Mouse (Mus musculus): Measurements from ENCODE around the gene Tlx1. TPM values are rescaled to one million over a fixed set of nuclear protein-coding genes. Genes with fewer than 3 reads are reported as not detected.

Gene Tlx1
- polyA plus RNA-seq (2012; rRNA removed) = 0.01 TPM in 1 of 2 replicates, not detected in the other
- polyA plus RNA-seq (2014; fragmentation: Nextera tagmentation; extraction: Ambion mirVana) = not detected in 2 replicates

DNA sequence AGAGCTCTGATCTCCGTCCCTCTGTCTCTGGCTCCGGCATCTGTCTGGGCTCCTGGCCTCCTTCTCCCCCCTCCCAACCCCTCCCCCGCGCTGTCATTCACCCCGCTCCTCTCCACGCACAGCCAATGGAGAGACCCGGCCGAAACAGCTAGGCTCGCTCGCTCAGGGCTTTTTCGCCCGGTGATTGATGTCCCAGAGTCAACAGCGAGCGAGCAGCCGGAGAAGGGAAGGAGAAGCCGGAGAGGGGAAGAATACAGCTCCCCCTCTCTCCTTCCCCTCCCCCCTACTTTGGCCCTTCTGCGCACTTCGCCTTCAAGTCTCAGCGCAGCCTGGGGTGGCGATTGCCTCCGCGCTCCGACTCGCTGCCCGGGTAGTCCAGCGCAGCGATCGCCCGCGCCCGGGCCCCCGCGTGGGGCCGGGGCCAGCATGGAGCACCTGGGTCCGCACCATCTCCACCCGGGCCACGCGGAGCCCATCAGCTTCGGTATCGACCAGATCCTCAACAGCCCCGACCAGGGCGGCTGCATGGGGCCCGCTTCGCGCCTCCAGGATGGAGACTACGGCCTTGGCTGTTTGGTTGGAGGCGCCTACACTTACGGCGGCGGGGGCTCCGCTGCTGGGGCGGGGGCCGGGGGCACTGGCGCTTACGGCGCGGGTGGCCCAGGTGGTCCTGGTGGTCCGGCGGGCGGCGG is at the start of gene Tlx1:
Gene Tlx1 (plus strand): TSS at position 191 of the 692 bp plus-strand sequence.
- H3K4me2 ChIP-seq (ENCODE audit: low read depth) = no peak within 1 kb of the TSS
- DNase-seq (ENCODE audit: low read depth in 3 of 3, low spot score in 3 of 3) = no peak
- no peaks in the 10 kb centered on the region for H3K4me1 ChIP-seq (replicated peaks; ENCODE audit: control insufficient read depth in 2 of 2, insufficient read depth in 2 of 2, low read length in 1 of 2)
- H3K4me3 ChIP-seq (ENCODE audit: insufficient read depth in 1 of 2, low read depth in 2 of 2, low read length in 2 of 2) = no peak within 1 kb of the TSS
- H3K27me3 ChIP-seq (ENCODE audit: control insufficient read depth, insufficient read depth, low read length) = peaks cover 99% of the 10 kb centered on the region
- no peaks in the 10 kb centered on the region for H3K9me3 ChIP-seq (ENCODE audit: control insufficient read depth, low read length)
- no peak within 1 kb of the TSS for H3K27ac ChIP-seq
- 2% methylated on average over 60 of the region's 61 CpGs for WGBS (ENCODE audit: insufficient replicate concordance)
- no peak for ATAC-seq (ENCODE audit: insufficient read depth)
- no peak for TF ChIP-seq CTCF (IDR thresholded peaks at IDR 0.05; ENCODE audit: low read depth)
- no peak for TF ChIP-seq EP300 (IDR thresholded peaks at IDR 0.05; ENCODE audit: low read depth)
- H3K36me3 ChIP-seq (replicated peaks; ENCODE audit: control insufficient read depth, insufficient read depth, low read depth) = no peaks in the 10 kb centered on the region
- H3K9ac ChIP-seq (replicated peaks) = no peak within 1 kb of the TSS

GRCm38 (mm10) chr19:45105591-45105990 is 44.9 kb upstream of the Tlx1 start:
- H3K4me2 ChIP-seq (ENCODE audit: low read depth) = no peak overlapping the region
- H3K9me3 ChIP-seq (ENCODE audit: control insufficient read depth, low read length) = no peaks in the 10 kb centered on the region
- H3K9ac ChIP-seq (replicated peaks) = no peak overlapping the region
- no peaks in the 10 kb centered on the region; the same call in 1 of the 2 replicates for H3K27me3 ChIP-seq (ENCODE audit: control insufficient read depth, insufficient read depth, low read length)
- WGBS (ENCODE audit: insufficient replicate concordance) = 14% methylated on average over 1 of the region's 1 CpGs
- DNase-seq (ENCODE audit: low read depth in 3 of 3, low spot score in 3 of 3) = no peak
- no peaks in the 10 kb centered on the region for H3K4me1 ChIP-seq (replicated peaks; ENCODE audit: control insufficient read depth in 2 of 2, insufficient read depth in 2 of 2, low read length in 1 of 2)
- ATAC-seq (ENCODE audit: insufficient read depth) = no peak
- no peaks in the 10 kb centered on the region for H3K36me3 ChIP-seq (replicated peaks; ENCODE audit: control insufficient read depth, insufficient read depth, low read depth)
- no peak overlapping the region for H3K27ac ChIP-seq
- TF ChIP-seq EP300 (IDR thresholded peaks at IDR 0.05; ENCODE audit: low read depth) (no peak), CTCF (IDR thresholded peaks at IDR 0.05; ENCODE audit: low read depth) (no peak)
- H3K4me3 ChIP-seq (ENCODE audit: insufficient read depth in 1 of 2, low read depth in 2 of 2, low read length in 2 of 2) = no peak overlapping the region

GRCm38 (mm10) chr19:45106689-45107088 is 43.8 kb upstream of the Tlx1 start:
- Histone ChIP-seq H3K9me3 (ENCODE audit: control insufficient read depth, low read length) (no peaks in the 10 kb centered on the region), H3K4me1 (replicated peaks; ENCODE audit: control insufficient read depth in 2 of 2, insufficient read depth in 2 of 2, low read length in 1 of 2) (no peaks in the 10 kb centered on the region), H3K27ac (no peak overlapping the region), H3K27me3 (ENCODE audit: control insufficient read depth, insufficient read depth, low read length) (no peaks in the 10 kb centered on the region; the same call in 1 of the 2 replicates), H3K9ac (replicated peaks) (no peak overlapping the region), H3K36me3 (replicated peaks; ENCODE audit: control insufficient read depth, insufficient read depth, low read depth) (no peaks in the 10 kb centered on the region), H3K4me3 (ENCODE audit: insufficient read depth in 1 of 2, low read depth in 2 of 2, low read length in 2 of 2) (no peak overlapping the region), H3K4me2 (ENCODE audit: low read depth) (no peak overlapping the region)
- DNase-seq (ENCODE audit: low read depth in 3 of 3, low spot score in 3 of 3) (no peak), ATAC-seq (ENCODE audit: insufficient read depth) (no peak)
- TF ChIP-seq CTCF (IDR thresholded peaks at IDR 0.05; ENCODE audit: low read depth) = no peak
- TF ChIP-seq EP300 (IDR thresholded peaks at IDR 0.05; ENCODE audit: low read depth) = no peak
- WGBS (ENCODE audit: insufficient replicate concordance) = 31% methylated on average over 6 of the region's 6 CpGs

GRCm38 (mm10) chr19:45110681-45111080 is 39.8 kb upstream of the Tlx1 start:
- no peaks in the 10 kb centered on the region; a peak in 2 of 4 replicates for H3K4me1 ChIP-seq (replicated peaks; ENCODE audit: control insufficient read depth in 2 of 2, insufficient read depth in 2 of 2, low read length in 1 of 2)
- TF ChIP-seq EP300 (IDR thresholded peaks at IDR 0.05; ENCODE audit: low read depth) = no peak
- no peak for TF ChIP-seq CTCF (IDR thresholded peaks at IDR 0.05; ENCODE audit: low read depth)
- H3K27ac ChIP-seq = no peak overlapping the region
- no peaks in the 10 kb centered on the region for H3K9me3 ChIP-seq (ENCODE audit: control insufficient read depth, low read length)
- no peak overlapping the region for H3K9ac ChIP-seq (replicated peaks)
- 25% methylated on average over 8 of the region's 8 CpGs for WGBS (ENCODE audit: insufficient replicate concordance)
- no peak overlapping the region for H3K4me2 ChIP-seq (ENCODE audit: low read depth)
- no peaks in the 10 kb centered on the region for H3K27me3 ChIP-seq (ENCODE audit: control insufficient read depth, insufficient read depth, low read length)
- no peaks in the 10 kb centered on the region for H3K36me3 ChIP-seq (replicated peaks; ENCODE audit: control insufficient read depth, insufficient read depth, low read depth)
- ATAC-seq (ENCODE audit: insufficient read depth) (no peak), DNase-seq (ENCODE audit: low read depth in 3 of 3, low spot score in 3 of 3) (no peak)
- no peak overlapping the region for H3K4me3 ChIP-seq (ENCODE audit: insufficient read depth in 1 of 2, low read depth in 2 of 2, low read length in 2 of 2)

DNA sequence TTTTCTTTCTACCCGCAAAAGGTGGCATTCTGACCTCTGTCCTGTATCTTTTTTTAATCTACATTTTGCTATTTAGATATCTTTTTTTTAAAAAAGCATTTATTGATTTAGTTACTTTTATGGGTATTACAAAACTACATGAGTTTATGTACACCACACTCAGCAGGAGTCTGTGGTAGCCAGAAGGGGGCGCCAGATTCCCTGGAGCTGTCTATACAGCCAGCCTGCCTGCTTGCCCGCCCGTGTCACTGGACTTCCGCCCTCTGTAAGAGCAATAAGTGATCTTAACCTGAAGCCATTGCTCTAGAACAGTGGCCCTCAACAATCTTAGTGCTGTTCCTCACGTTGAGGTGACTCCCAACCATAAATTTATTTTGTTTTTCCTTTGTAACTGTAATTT is 38.0 kb upstream of the Tlx1 start:
- WGBS (ENCODE audit: insufficient replicate concordance) = 73% methylated on average over 6 of the region's 6 CpGs
- DNase-seq (ENCODE audit: low read depth in 3 of 3, low spot score in 3 of 3) (no peak), ATAC-seq (ENCODE audit: insufficient read depth) (no peak)

More for the DNA sequence above, 38.0 kb upstream of the Tlx1 start:
- no peak overlapping the region for H3K4me2 ChIP-seq (ENCODE audit: low read depth)
- no peak overlapping the region for H3K4me3 ChIP-seq (ENCODE audit: insufficient read depth in 1 of 2, low read depth in 2 of 2, low read length in 2 of 2)
- no peaks in the 10 kb centered on the region for H3K27me3 ChIP-seq (ENCODE audit: control insufficient read depth, insufficient read depth, low read length)
- TF ChIP-seq EP300 (IDR thresholded peaks at IDR 0.05; ENCODE audit: low read depth) = no peak
- TF ChIP-seq CTCF (IDR thresholded peaks at IDR 0.05; ENCODE audit: low read depth) = peak; percentile 46
- no peaks in the 10 kb centered on the region for H3K9me3 ChIP-seq (ENCODE audit: control insufficient read depth, low read length)
- H3K27ac ChIP-seq = no peak overlapping the region
- no peak overlapping the region for H3K9ac ChIP-seq (replicated peaks)
- H3K36me3 ChIP-seq (replicated peaks; ENCODE audit: control insufficient read depth, insufficient read depth, low read depth) = no peaks in the 10 kb centered on the region
- H3K4me1 ChIP-seq (replicated peaks; ENCODE audit: control insufficient read depth in 2 of 2, insufficient read depth in 2 of 2, low read length in 1 of 2) = no peaks in the 10 kb centered on the region; a peak in 2 of 4 replicates

Measured in liver, embryonic 14.5 days (tissue).